In genomic region chr14:32028681-32029091, GRCm38 (mm10) we compare ENCODE assay signal across 9 mouse cellular contexts. TPM values are rescaled to one million over a fixed set of nuclear protein-coding genes. Genes with fewer than 3 reads are reported as not detected.
DNase-seq lines count a peak whose midpoint lies in the region; ATAC-seq and TF ChIP-seq lines count a peak whose summit lies in the region.
"Had no signal": no experiment of that assay in that cellular context is flagged by ENCODE, and none has a peak within 500 bp of the region (broad histone marks: within the 10 kb centered on the region; RNA-seq: fewer than 3 reads in every experiment).

Gene Galnt15, plus strand, starts transcription at chr14:32028989.

- peak; percentile 39; the same call in 1 of the 2 replicates for TF ChIP-seq POLR2A in lung, adult 2 months (IDR thresholded peaks at IDR 0.05; ENCODE audit: borderline replicate concordance, extremely low read depth, low read depth, low read length)

- no peak within 1 kb of the TSS for H3K4me3 ChIP-seq in forebrain, embryonic 16.5 days (replicated peaks; ENCODE audit: low read length)
- H3K4me3 ChIP-seq in lung, adult 2 months (replicated peaks; ENCODE audit: extremely low read depth, low read depth, low read length), result peak within 1 kb of the TSS; percentile 54

- no peak for TF ChIP-seq CTCF in lung, adult 2 months (IDR thresholded peaks at IDR 0.05; ENCODE audit: insufficient read depth, low read length)

- peak; percentile 71 for ATAC-seq in cerebellum, adult (ENCODE audit: insufficient number of reproducible peaks, low FRiP score, low TSS enrichment)
- ATAC-seq in forebrain, embryonic 16.5 days, result peak; percentile 61
- ATAC-seq in megakaryocyte progenitor cell, adult 5-6 weeks (replicated peaks; ENCODE audit: poor library complexity), result no peak

- H3K9me3 ChIP-seq in forebrain, embryonic 16.5 days (ENCODE audit: control insufficient read depth, low read length), result no peaks in the 10 kb centered on the region

- H3K4me2 ChIP-seq in forebrain, embryonic 16.5 days (ENCODE audit: low read length), result peak within 1 kb of the TSS; percentile 37

- H3K27me3 ChIP-seq in forebrain, embryonic 16.5 days (replicated peaks; ENCODE audit: control insufficient read depth, insufficient read depth, low read length), result no peaks in the 10 kb centered on the region
- H3K27me3 ChIP-seq: CH12.LX had no signal

- H3K27ac ChIP-seq in forebrain, embryonic 16.5 days (ENCODE audit: low read length), result peak within 1 kb of the TSS; percentile 56

- peak; percentile 19 for DNase-seq in layer of hippocampus, adult 11-12 months (ENCODE audit: low spot score)
- DNase-seq in layer of hippocampus, adult 9-11 months, result no peak
- peak; percentile 75 for DNase-seq in heart, postnatal 4 days
- no peak for DNase-seq in lung, adult 2 months
- peak; percentile 20 for DNase-seq in urinary bladder, postnatal 25 days (ENCODE audit: low spot score)

- peaks cover 19% of the 10 kb centered on the region for H3K4me1 ChIP-seq in forebrain, embryonic 16.5 days (replicated peaks; ENCODE audit: control insufficient read depth, insufficient read depth, low read length)
- H3K4me1 ChIP-seq in lung, adult 2 months (ENCODE audit: control insufficient read depth, insufficient read depth, low read length), result no peaks in the 10 kb centered on the region; the same call in none of the 2 replicates

- 11% methylated on average over 9 of the region's 9 CpGs for WGBS in forebrain, embryonic 16.5 days
- WGBS in lung, adult 2 months, result 10% methylated on average over 9 of the region's 9 CpGs

- H3K9ac ChIP-seq in forebrain, embryonic 16.5 days (replicated peaks; ENCODE audit: low read depth, low read length), result peak within 1 kb of the TSS; percentile 20; the same call in 1 of the 2 replicates

- no peaks in the 10 kb centered on the region for H3K36me3 ChIP-seq in forebrain, embryonic 16.5 days (ENCODE audit: control insufficient read depth, insufficient read depth)

RNA-seq across cellular contexts. Expression of gene Galnt15, which starts in this region (rescaled TPM):
- 0.33 and 0.50 TPM in 2 replicates for polyA plus RNA-seq in forebrain, embryonic 16.5 days (2015; fragmentation: Nextera tagmentation; extraction: Ambion mirVana)
- total RNA-seq in heart, postnatal 4 days (2021), result 1 to 10 TPM; 3.0 TPM
- polyA plus RNA-seq in lung, adult 2 months (2012; rRNA removed), result 9.3 and 10.8 TPM in 2 replicates
- total RNA-seq in megakaryocyte progenitor cell, adult 5-6 weeks (2015), result not detected in 2 replicates
- not detected in 2 replicates for total RNA-seq in megakaryocyte progenitor cell, adult 5-6 weeks (2017)
- total RNA-seq: CH12.LX had no signal

Comparison
In these comparisons a context has a peak if more than half of its experiments do, and no peak if none do; other contexts are left out.
1. RNA of gene Galnt15 (total RNA-seq): 3.0 TPM in heart, postnatal 4 days; not detected in megakaryocyte progenitor cell, adult 5-6 weeks; every median in the first group is over 4 times any median in the second.
2. DNase-seq: peak in layer of hippocampus, adult 11-12 months (single experiment), heart, postnatal 4 days (single experiment) and urinary bladder, postnatal 25 days (single experiment); none in layer of hippocampus, adult 9-11 months (single experiment) and lung, adult 2 months (single experiment).
3. Peak in ATAC-seq, H3K27ac ChIP-seq, H3K9ac ChIP-seq and H3K4me2 ChIP-seq in forebrain, embryonic 16.5 days; RNA of the gene not detected or under 1 TPM.